Mouse (Mus musculus) kidney, embryonic 15.5 days (tissue): Measurements from ENCODE around the gene Apbb2. TPM values are rescaled to one million over a fixed set of nuclear protein-coding genes. Genes with fewer than 3 reads are reported as not detected.

Experiments
- ATAC-seq: fragments of 200-750 bp; cut with Nextera tagmentation; replicated peaks from 2 replicates; pipeline ENCODE4 v1.8.0; 2017; ENCODE audit warnings: moderate TSS enrichment; ENCODE audit not compliant: low FRiP score
- H3K27ac ChIP-seq: fragments of 300-500 bp; sonication (generic); 2 replicates; pipeline ENCODE4 v1.5.1; 2015; ENCODE audit warnings: mild to moderate bottlenecking, inconsistent platforms
- H3K27me3 ChIP-seq: fragments of 300-500 bp; sonication (generic); 2 replicates; pipeline ENCODE4 v1.6.1; 2015; ENCODE audit warnings: inconsistent platforms
- H3K36me3 ChIP-seq: fragments of 300-500 bp; sonication (generic); 2 replicates; pipeline ENCODE4 v1.6.1; 2015; ENCODE audit warnings: inconsistent platforms
- H3K4me1 ChIP-seq: fragments of 300-500 bp; sonication (generic); 2 replicates; pipeline ENCODE4 v1.6.1; 2015; ENCODE audit warnings: inconsistent platforms
- H3K4me2 ChIP-seq: fragments of 300-500 bp; sonication (generic); 2 replicates; pipeline ENCODE4 v1.6.1; 2015; ENCODE audit warnings: moderate library complexity, mild to moderate bottlenecking, inconsistent platforms
- H3K4me3 ChIP-seq: fragments of 300-500 bp; sonication (generic); replicated peaks from 2 replicates; pipeline ENCODE4 v1.5.1; 2015; ENCODE audit warnings: mild to moderate bottlenecking, inconsistent platforms
- H3K9ac ChIP-seq: fragments of 300-500 bp; sonication (generic); 2 replicates; pipeline ENCODE4 v1.6.1; 2015; ENCODE audit warnings: mild to moderate bottlenecking, inconsistent platforms
- H3K9me3 ChIP-seq: fragments of 300-500 bp; sonication (generic); replicated peaks from 2 replicates; pipeline ENCODE4 v1.6.1; 2016; ENCODE audit warnings: inconsistent platforms
- WGBS: fragments of 180-500 bp; shearing (Covaris S2); methylation state at CpG from one replicate; pipeline ENCODE4 v1.1.7; 2015; ENCODE audit warnings: mixed read lengths; 5-methylcytosine and 5-hydroxymethylcytosine counted together
- polyA plus RNA-seq: library from polyadenylated mRNA; unstranded; fragments of >200 nt; fragmentation: Nextera tagmentation; extraction: Ambion mirVana; gene quantifications from 2 replicates; pipeline ENCODE4 v1.2.1, GENCODE M21; 2015

The Apbb2 gene
- polyA plus RNA-seq, 1 experiment from 2014 or later = 65.4 TPM

DNA sequence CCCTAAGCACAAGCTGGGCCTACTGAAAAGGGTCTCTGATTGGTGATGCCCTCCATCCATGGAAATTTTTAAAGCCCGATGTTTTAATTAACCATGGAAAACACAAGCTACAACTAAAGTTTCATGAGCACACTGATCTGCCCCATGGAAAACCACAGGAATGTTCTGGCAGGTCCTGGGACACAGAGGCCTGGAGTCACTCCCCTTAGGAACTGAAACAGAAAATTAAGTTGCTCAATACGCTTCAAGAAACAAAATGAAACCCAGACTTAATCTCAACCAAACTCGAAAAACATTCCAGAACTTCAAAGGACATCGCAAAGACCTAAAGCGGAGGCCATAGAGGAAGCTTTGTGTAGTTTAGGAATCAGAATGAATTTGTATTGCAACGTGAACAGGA, 74.8 kb downstream of the Apbb2 start:
- no peak overlapping the region for H3K9ac ChIP-seq
- peaks cover 21% of the 10 kb centered on the region for H3K4me1 ChIP-seq
- ATAC-seq = no peak
- no peak overlapping the region for H3K4me3 ChIP-seq
- H3K27ac ChIP-seq = peak overlapping the region; percentile 0; the same call in 1 of the 2 replicates
- H3K36me3 ChIP-seq = 0 out of 2 replicates have a peak, but pooled peaks cover 3% of the 10 kb centered on the region
- no peaks in the 10 kb centered on the region for H3K27me3 ChIP-seq
- H3K4me2 ChIP-seq = no peak overlapping the region
- H3K9me3 ChIP-seq = 0 out of 2 replicates have a peak, but pooled peaks cover 5% of the 10 kb centered on the region
- WGBS = 67% methylated on average over 6 of the region's 6 CpGs

DNA sequence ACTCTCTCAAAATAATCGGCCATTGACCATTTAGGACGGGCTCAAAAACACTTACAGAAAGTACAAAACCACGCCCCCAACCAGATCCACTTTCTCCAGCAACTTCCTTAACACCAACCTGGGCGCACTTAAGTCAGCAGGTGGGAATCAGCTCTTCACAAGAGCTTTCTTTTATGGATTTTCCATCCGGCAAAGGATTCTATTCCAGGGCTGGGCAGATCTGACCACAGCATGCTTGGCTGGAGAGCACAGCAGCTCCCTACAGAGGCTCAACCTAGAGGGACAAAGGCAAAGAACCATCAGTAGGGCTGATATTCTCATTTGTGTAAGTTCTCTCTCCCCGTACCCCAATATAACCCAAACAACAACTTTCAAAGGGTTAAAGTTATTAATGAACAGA, 75.2 kb downstream of the Apbb2 start:
- H3K36me3 ChIP-seq = 0 out of 2 replicates have a peak, but pooled peaks cover 3% of the 10 kb centered on the region
- H3K27me3 ChIP-seq = no peaks in the 10 kb centered on the region
- H3K4me1 ChIP-seq = peaks cover 21% of the 10 kb centered on the region
- H3K27ac ChIP-seq = 0 out of 2 replicates have a peak overlapping the region, but pooled peaks have one; percentile 0
- H3K9me3 ChIP-seq = 0 out of 2 replicates have a peak, but pooled peaks cover 4% of the 10 kb centered on the region
- H3K4me2 ChIP-seq = no peak overlapping the region
- no peak overlapping the region for H3K9ac ChIP-seq
- H3K4me3 ChIP-seq = no peak overlapping the region
- WGBS = 82% methylated on average over 6 of the region's 6 CpGs
- no peak for ATAC-seq

DNA sequence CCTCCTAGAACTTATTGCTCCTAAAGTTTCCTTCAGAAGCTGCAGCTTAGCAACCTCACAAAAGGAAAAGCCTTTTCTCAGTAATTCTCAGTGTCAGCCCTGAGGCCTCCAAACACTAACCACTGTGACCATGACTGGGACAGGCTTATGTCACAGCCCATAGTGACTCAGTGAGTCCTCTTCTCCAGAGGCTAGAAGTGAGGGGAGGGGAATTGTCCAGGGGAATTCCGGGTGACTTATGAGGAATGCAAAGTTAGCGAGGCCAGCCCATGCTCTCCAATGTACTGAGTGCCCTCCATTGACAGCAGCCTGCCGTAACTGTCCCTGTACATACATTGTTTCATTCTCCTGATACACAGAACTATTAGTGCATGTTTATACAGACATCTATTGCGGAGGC, 76.1 kb downstream of the Apbb2 start:
- WGBS = 84% methylated on average over 4 of the region's 4 CpGs
- no peak overlapping the region for H3K27ac ChIP-seq
- no peak overlapping the region for H3K4me2 ChIP-seq
- H3K36me3 ChIP-seq = 0 out of 2 replicates have a peak, but pooled peaks cover 3% of the 10 kb centered on the region
- H3K9me3 ChIP-seq = no peaks in the 10 kb centered on the region
- ATAC-seq = no peak
- H3K9ac ChIP-seq = no peak overlapping the region
- H3K27me3 ChIP-seq = no peaks in the 10 kb centered on the region
- H3K4me3 ChIP-seq = no peak overlapping the region
- peaks cover 21% of the 10 kb centered on the region for H3K4me1 ChIP-seq

DNA sequence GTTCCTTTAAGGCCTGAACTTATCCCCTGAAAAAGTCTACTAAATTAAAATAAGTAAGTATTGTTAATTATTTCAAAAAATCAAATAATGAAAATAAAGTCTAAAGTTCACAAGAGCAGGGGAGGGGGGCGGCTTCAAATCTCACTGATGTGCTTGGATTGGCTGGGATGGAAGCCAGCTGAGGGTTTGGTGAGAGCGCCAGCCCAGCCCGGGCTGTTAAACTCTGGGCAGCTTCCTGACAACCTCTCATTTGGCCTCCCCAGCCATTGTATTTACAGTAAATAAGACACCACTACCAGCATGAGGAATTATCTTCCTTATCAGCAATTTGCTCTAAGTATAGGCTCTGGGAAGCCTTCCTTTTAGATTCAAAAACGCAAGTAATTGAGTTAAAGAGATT, 77.2 kb downstream of the Apbb2 start:
- Histone ChIP-seq H3K4me3 (no peak overlapping the region), H3K27ac (no peak overlapping the region), H3K27me3 (no peaks in the 10 kb centered on the region), H3K36me3 (0 out of 2 replicates have a peak, but pooled peaks cover 3% of the 10 kb centered on the region), H3K4me1 (peaks cover 25% of the 10 kb centered on the region), H3K4me2 (no peak overlapping the region), H3K9me3 (no peaks in the 10 kb centered on the region), H3K9ac (no peak overlapping the region)
- no peak for ATAC-seq
- 73% methylated on average over 4 of the region's 4 CpGs for WGBS

DNA sequence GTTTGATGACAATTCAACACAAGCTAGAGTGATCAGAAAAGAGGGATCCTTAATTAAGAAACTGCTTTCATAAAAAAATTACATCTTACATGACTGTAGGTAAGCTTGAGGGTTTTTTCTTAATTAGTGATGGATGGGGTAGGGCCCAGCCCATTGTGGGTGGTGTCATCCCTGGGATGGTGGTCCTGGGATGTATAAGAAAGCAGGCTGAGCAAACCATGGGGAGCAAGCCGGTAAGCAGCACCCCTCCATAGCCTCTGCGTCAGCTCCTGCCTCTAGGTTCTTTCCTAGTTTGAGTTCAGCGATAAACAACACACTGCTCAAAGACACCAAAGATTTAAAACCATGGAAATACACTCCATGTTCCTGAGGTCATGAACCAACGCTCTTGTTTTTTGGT, 78.3 kb downstream of the Apbb2 start:
- 99% methylated on average over 4 of the region's 4 CpGs for WGBS
- no peak for ATAC-seq

DNA sequence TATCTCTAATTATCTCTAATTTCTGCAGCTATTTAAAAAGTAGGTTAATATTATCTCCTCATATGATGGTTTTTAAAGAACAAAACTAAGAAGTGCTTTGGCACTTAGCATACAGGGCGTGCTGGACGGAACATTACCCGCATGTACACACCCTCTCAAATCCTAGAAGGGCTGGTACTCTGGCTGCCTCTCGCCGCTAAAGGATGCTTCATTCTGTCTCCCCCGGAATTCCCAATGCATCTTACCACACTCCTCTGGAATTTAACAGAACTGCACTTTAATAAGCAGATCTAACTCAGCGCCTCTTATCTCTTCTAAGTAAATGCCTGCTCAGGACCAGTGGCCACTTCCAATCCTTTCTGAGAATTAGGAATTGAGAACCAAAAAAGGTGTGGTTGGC, 80.8 kb downstream of the Apbb2 start:
- 71% methylated on average over 7 of the region's 7 CpGs for WGBS

More for the DNA sequence above, 78.3 kb downstream of the Apbb2 start:
- Histone ChIP-seq H3K4me2 (no peak overlapping the region), H3K27ac (no peak overlapping the region), H3K9ac (no peak overlapping the region), H3K4me1 (peaks cover 23% of the 10 kb centered on the region), H3K4me3 (no peak overlapping the region), H3K27me3 (no peaks in the 10 kb centered on the region), H3K9me3 (no peaks in the 10 kb centered on the region), H3K36me3 (0 out of 2 replicates have a peak, but pooled peaks cover 3% of the 10 kb centered on the region)

DNA sequence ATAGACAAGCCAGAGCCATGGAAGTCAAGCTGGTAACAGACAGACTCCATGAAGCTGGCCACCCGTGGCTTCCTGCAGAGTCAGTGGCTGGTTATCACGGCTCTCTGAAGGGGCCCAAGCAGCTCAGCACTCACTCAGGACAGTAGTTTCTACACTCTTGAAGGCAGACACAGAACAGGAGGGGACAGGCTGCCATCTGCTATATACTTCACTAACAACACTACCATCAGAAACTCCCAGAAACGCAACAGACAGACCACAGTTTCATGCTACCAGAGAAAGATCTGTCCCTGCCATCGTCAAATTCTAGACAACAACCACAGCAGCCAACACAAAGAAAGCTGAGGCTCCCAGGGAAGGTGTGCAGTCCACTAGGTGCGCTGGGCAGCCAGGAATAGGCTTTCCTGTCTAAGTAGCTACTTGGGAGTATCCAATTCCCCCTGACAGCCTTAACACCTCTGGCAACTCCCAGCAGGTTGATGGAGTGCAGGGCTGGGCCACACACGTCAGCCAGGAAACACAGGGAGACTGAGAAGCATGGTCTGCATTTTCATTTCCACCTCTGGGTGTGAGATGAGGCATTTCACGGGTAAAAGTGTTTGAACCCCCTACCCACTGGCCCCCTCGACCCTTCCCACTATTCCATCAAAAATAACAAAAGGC, 81.8 kb downstream of the Apbb2 start:
- ATAC-seq = no peak
- H3K4me1 ChIP-seq = peaks cover 29% of the 10 kb centered on the region
- H3K9ac ChIP-seq = no peak overlapping the region
- 31% methylated on average over 8 of the region's 8 CpGs for WGBS
- no peaks in the 10 kb centered on the region for H3K36me3 ChIP-seq
- no peak overlapping the region for H3K4me2 ChIP-seq
- H3K4me3 ChIP-seq = no peak overlapping the region
- no peaks in the 10 kb centered on the region for H3K27me3 ChIP-seq
- H3K9me3 ChIP-seq = no peaks in the 10 kb centered on the region
- no peak overlapping the region for H3K27ac ChIP-seq

More for the DNA sequence above, 80.8 kb downstream of the Apbb2 start:
- Histone ChIP-seq H3K27ac (no peak overlapping the region), H3K4me1 (peaks cover 24% of the 10 kb centered on the region), H3K4me2 (no peak overlapping the region), H3K27me3 (no peaks in the 10 kb centered on the region), H3K36me3 (0 out of 2 replicates have a peak, but pooled peaks cover 3% of the 10 kb centered on the region), H3K9me3 (no peaks in the 10 kb centered on the region), H3K4me3 (no peak overlapping the region), H3K9ac (no peak overlapping the region)
- no peak for ATAC-seq

DNA sequence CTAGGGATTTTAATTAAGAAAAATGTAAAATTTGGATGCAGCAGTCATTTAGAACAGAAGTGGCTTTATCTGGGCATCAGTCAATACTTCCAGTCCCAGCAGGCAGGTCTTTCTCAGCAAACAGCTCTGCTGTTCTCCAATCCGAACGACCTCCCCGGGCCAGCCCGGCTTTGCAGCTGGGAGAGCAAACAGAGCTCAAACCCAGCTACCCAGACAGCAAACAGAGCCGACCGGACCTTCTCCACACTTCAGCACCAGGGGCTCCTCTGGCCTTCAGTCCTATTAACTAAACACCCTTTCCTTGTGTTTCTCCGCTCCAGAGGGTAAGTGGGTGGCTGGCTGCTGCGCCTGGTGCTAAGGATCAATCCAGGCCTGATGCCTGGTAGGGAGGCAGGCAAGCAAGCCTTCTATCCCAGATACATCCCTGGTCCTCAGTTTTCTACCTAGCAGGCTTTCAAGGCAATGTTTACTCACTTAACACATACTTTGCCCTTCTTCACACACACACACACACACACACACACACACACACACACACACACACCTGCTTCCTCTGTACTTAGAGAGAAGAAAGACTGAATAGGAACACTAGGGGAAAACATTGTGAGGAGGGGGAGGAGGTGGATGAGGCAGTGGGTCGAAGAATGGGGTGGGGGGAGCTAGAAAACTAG, 82.9 kb downstream of the Apbb2 start:
- no peak overlapping the region for H3K4me3 ChIP-seq
- WGBS = 63% methylated on average over 9 of the region's 9 CpGs
- H3K27ac ChIP-seq = no peak overlapping the region
- no peaks in the 10 kb centered on the region for H3K27me3 ChIP-seq
- peaks cover 26% of the 10 kb centered on the region for H3K4me1 ChIP-seq
- no peaks in the 10 kb centered on the region for H3K36me3 ChIP-seq
- H3K4me2 ChIP-seq = no peak overlapping the region
- H3K9ac ChIP-seq = no peak overlapping the region
- ATAC-seq = no peak
- H3K9me3 ChIP-seq = no peaks in the 10 kb centered on the region

DNA sequence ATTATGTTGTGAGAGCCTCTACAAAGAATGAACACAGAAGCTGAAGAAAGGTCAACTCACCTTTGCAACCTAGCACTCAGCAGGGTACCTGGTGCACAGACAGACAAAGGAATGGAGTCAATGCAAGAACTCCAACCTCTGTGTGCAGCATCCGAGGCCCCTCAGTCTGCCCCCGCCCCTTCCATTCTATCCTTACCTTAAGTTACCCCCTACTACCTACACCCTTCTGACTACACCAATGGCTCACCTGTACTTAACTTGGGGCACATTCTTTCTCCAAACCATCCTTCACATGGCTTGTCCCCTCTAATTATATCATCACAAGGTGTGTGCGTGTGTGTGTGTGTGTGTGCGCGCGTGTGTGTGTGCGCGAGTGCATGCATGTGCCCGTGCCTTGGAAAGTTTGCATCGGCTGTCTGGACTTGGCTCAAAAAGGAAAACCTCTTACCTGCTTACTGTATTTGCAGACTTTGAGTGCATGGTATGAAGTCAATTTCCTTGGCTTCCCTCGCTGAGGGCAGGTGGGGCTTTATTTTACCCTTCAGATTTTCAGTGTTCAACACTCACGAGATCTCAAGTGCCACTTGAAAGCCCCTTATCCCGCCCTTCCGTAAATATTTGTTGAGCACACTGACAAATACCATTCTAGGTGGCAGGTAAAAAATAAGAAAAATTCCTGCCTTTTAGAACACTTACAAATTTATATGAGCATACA, 84.7 kb downstream of the Apbb2 start:
- no peaks in the 10 kb centered on the region for H3K9me3 ChIP-seq
- H3K4me1 ChIP-seq = peaks cover 30% of the 10 kb centered on the region
- WGBS = 94% methylated on average over 14 of the region's 14 CpGs
- H3K27ac ChIP-seq = no peak overlapping the region
- H3K36me3 ChIP-seq = no peaks in the 10 kb centered on the region
- no peak overlapping the region for H3K4me2 ChIP-seq
- H3K27me3 ChIP-seq = no peaks in the 10 kb centered on the region
- no peak for ATAC-seq
- H3K9ac ChIP-seq = no peak overlapping the region
- H3K4me3 ChIP-seq = no peak overlapping the region

DNA sequence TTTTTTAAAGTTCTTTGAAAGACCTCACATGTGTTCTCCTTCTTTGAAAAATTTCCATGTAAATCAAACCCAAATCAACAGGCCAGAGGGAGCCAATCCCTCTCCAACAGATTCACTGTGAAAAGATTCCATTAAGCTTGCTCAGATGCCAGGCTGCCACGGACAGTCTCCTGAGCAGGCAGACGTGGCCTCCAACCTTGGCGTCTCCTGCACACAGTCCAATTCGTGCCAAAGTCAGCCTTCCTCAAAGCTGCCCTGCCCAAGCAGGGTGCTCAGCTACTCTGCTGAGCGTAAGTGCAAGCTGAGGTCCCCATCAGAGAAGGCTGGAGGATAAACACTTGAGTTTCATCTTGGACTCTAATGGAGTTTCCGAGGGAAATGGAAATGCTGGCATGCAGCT, 85.8 kb downstream of the Apbb2 start:
- no peak overlapping the region for H3K4me2 ChIP-seq
- H3K36me3 ChIP-seq = no peaks in the 10 kb centered on the region
- WGBS = 82% methylated on average over 6 of the region's 6 CpGs
- no peak for ATAC-seq
- peaks cover 36% of the 10 kb centered on the region for H3K4me1 ChIP-seq
- no peak overlapping the region for H3K9ac ChIP-seq
- no peaks in the 10 kb centered on the region for H3K27me3 ChIP-seq
- H3K4me3 ChIP-seq = no peak overlapping the region
- H3K27ac ChIP-seq = no peak overlapping the region; the same call in 1 of the 2 replicates
- no peaks in the 10 kb centered on the region for H3K9me3 ChIP-seq

DNA sequence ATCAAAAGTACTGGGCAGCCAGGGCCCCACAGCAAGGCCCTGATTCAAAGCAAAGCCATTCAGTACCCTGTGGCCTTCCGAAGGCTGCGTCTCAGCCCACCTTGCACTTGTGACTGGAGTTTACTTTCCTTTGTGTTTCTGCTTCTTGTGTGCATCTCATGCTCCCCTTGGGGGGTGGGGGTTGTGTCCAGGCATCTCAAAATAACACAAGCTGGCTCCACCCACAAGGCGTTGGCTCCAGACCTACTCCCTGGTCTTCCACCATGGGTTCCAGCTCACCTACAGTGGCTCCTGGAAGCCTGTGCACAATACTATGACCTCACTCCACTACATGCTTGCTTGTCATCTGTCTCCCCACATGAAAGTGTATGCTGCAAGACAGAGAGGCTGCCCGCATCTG, 88.2 kb downstream of the Apbb2 start:
- H3K9ac ChIP-seq = no peak overlapping the region
- no peak for ATAC-seq
- WGBS = 87% methylated on average over 4 of the region's 4 CpGs
- H3K36me3 ChIP-seq = no peaks in the 10 kb centered on the region
- H3K4me3 ChIP-seq = no peak overlapping the region
- no peaks in the 10 kb centered on the region for H3K27me3 ChIP-seq
- no peaks in the 10 kb centered on the region for H3K9me3 ChIP-seq
- no peak overlapping the region for H3K4me2 ChIP-seq
- H3K27ac ChIP-seq = no peak overlapping the region
- peaks cover 35% of the 10 kb centered on the region for H3K4me1 ChIP-seq

DNA sequence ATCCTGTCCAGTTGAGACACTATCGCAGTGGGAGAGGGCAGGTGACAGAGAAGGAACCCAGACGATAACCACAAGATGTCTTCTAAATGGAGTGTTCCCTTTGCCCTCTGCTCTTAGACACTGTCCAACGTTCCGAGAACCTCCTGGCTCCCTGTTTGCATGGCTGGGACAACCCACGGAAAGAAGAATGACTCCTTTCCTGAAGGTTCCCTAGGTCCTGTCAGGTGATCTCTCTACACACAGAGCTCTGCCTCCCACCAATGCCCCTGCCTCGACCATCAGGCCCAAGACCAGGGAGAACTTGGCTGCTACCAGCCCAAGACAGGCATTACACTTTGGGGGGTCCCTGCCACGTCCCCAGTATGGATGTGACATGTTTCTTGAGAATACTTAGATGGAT, 89.0 kb downstream of the Apbb2 start:
- Histone ChIP-seq H3K27me3 (no peaks in the 10 kb centered on the region), H3K9me3 (no peaks in the 10 kb centered on the region), H3K9ac (no peak overlapping the region), H3K4me1 (peaks cover 35% of the 10 kb centered on the region), H3K27ac (no peak overlapping the region), H3K4me2 (no peak overlapping the region), H3K4me3 (no peak overlapping the region), H3K36me3 (no peaks in the 10 kb centered on the region)
- 81% methylated on average over 7 of the region's 7 CpGs for WGBS
- ATAC-seq = no peak
